Mouse (Mus musculus) liver, embryonic 12.5 days (tissue): ENCODE results near the gene Nrp1. TPM values are rescaled to one million over a fixed set of nuclear protein-coding genes. Genes with fewer than 3 reads are reported as not detected.

Source experiments
- ATAC-seq: fragments of 200-750 bp; cut with Nextera tagmentation; 2 replicates; pipeline ENCODE4 v1.8.0; 2017; ENCODE audit warnings: moderate number of reproducible peaks, mild to moderate bottlenecking, moderate library complexity
- H3K27ac ChIP-seq: fragments of 300-500 bp; sonication (generic); 2 replicates; pipeline ENCODE4 v1.5.1; 2016; ENCODE audit warnings: mild to moderate bottlenecking
- H3K27me3 ChIP-seq: fragments of 300-500 bp; sonication (generic); replicated peaks from 2 replicates; pipeline ENCODE4 v1.6.1; 2016; ENCODE audit warnings: mild to moderate bottlenecking, moderate library complexity
- H3K36me3 ChIP-seq: fragments of 300-500 bp; sonication (generic); 2 replicates; pipeline ENCODE4 v1.6.1; 2016; ENCODE audit warnings: mild to moderate bottlenecking, moderate library complexity
- H3K4me1 ChIP-seq: fragments of 300-500 bp; sonication (generic); 2 replicates; pipeline ENCODE4 v1.6.1; 2016
- H3K4me2 ChIP-seq: fragments of 300-500 bp; sonication (generic); 2 replicates; pipeline ENCODE4 v1.6.1; 2016; ENCODE audit warnings: mild to moderate bottlenecking, moderate library complexity
- H3K4me3 ChIP-seq: fragments of 300-500 bp; sonication (generic); 2 replicates; pipeline ENCODE4 v1.5.1; 2016; ENCODE audit warnings: mild to moderate bottlenecking, moderate library complexity
- H3K9ac ChIP-seq: fragments of 300-500 bp; sonication (generic); 2 replicates; pipeline ENCODE4 v1.6.1; 2016; ENCODE audit warnings: mild to moderate bottlenecking, moderate library complexity
- H3K9me3 ChIP-seq: fragments of 300-500 bp; sonication (generic); replicated peaks from 2 replicates; pipeline ENCODE4 v1.6.1; 2016; ENCODE audit warnings: mild to moderate bottlenecking, moderate library complexity
- WGBS: fragments of 180-500 bp; shearing (Covaris S2); methylation state at CpG from one replicate; pipeline ENCODE4 v1.1.7; 2016; ENCODE audit not compliant: insufficient replicate concordance; 5-methylcytosine and 5-hydroxymethylcytosine counted together
- polyA plus RNA-seq: library from polyadenylated mRNA; unstranded; fragments of >200 nt; fragmentation: Nextera tagmentation; extraction: Ambion mirVana; gene quantifications from 2 replicates; pipeline ENCODE4 v1.2.1, GENCODE M21; 2016

Nrp1 gene
- polyA plus RNA-seq, 1 experiment from 2014 or later, result 32.0 TPM

GRCm38 (mm10) chr8:128525912-128526311, 167.5 kb downstream of the Nrp1 start:
- no peak for ATAC-seq
- Histone ChIP-seq H3K9ac (no peak overlapping the region), H3K4me3 (no peak overlapping the region), H3K4me2 (no peak overlapping the region), H3K27me3 (no peaks in the 10 kb centered on the region), H3K9me3 (no peaks in the 10 kb centered on the region), H3K36me3 (no peaks in the 10 kb centered on the region), H3K27ac (no peak overlapping the region), H3K4me1 (no peaks in the 10 kb centered on the region)
- WGBS, result 39% methylated on average over 1 of the region's 1 CpGs

- H3K27me3 ChIP-seq, result no peaks in the 10 kb centered on the region
- WGBS, result 53% methylated on average over 8 of the region's 8 CpGs
- H3K4me2 ChIP-seq, result no peak overlapping the region
- no peak for ATAC-seq
- H3K27ac ChIP-seq, result no peak overlapping the region
- no peaks in the 10 kb centered on the region for H3K9me3 ChIP-seq
- H3K4me1 ChIP-seq, result no peaks in the 10 kb centered on the region
- H3K9ac ChIP-seq, result no peak overlapping the region
- H3K4me3 ChIP-seq, result no peak overlapping the region
- no peaks in the 10 kb centered on the region for H3K36me3 ChIP-seq
Observed at GRCm38 (mm10) chr8:128528591-128529383, 170.4 kb downstream of the Nrp1 start.

- Histone ChIP-seq H3K4me1 (no peaks in the 10 kb centered on the region), H3K36me3 (no peaks in the 10 kb centered on the region), H3K4me3 (no peak overlapping the region), H3K9ac (no peak overlapping the region), H3K27me3 (no peaks in the 10 kb centered on the region), H3K27ac (no peak overlapping the region), H3K9me3 (no peaks in the 10 kb centered on the region), H3K4me2 (no peak overlapping the region)
- WGBS, result 58% methylated on average over 3 of the region's 3 CpGs
- ATAC-seq, result no peak
Observed at GRCm38 (mm10) chr8:128534442-128534871, 176.1 kb downstream of the Nrp1 start.

- no peak for ATAC-seq
- H3K4me1 ChIP-seq, result no peaks in the 10 kb centered on the region
- no peak overlapping the region for H3K9ac ChIP-seq
- H3K27ac ChIP-seq, result no peak overlapping the region
- no peaks in the 10 kb centered on the region for H3K9me3 ChIP-seq
- no peaks in the 10 kb centered on the region for H3K27me3 ChIP-seq
- H3K4me2 ChIP-seq, result no peak overlapping the region
- H3K36me3 ChIP-seq, result no peaks in the 10 kb centered on the region
- no peak overlapping the region for H3K4me3 ChIP-seq
Observed at GRCm38 (mm10) chr8:128535685-128536084, 177.3 kb downstream of the Nrp1 start.

GRCm38 (mm10) chr8:128538378-128538777, 180.0 kb downstream of the Nrp1 start:
- Histone ChIP-seq H3K27ac (no peak overlapping the region), H3K4me2 (no peak overlapping the region), H3K4me1 (no peaks in the 10 kb centered on the region), H3K9me3 (no peaks in the 10 kb centered on the region), H3K27me3 (no peaks in the 10 kb centered on the region), H3K4me3 (no peak overlapping the region), H3K9ac (no peak overlapping the region), H3K36me3 (no peaks in the 10 kb centered on the region)
- ATAC-seq, result no peak
- WGBS, result 53% methylated on average over 1 of the region's 1 CpGs

GRCm38 (mm10) chr8:128541355-128542090, 183.1 kb downstream of the Nrp1 start:
- H3K4me1 ChIP-seq, result no peaks in the 10 kb centered on the region
- 39% methylated on average over 1 of the region's 1 CpGs for WGBS

GRCm38 (mm10) chr8:128544128-128544846, 185.9 kb downstream of the Nrp1 start:
- Histone ChIP-seq H3K27me3 (no peaks in the 10 kb centered on the region), H3K4me3 (no peak overlapping the region), H3K4me1 (no peaks in the 10 kb centered on the region), H3K9me3 (no peaks in the 10 kb centered on the region), H3K4me2 (no peak overlapping the region), H3K9ac (no peak overlapping the region), H3K36me3 (no peaks in the 10 kb centered on the region), H3K27ac (no peak overlapping the region)
- ATAC-seq, result no peak
- WGBS, result 67% methylated on average over 2 of the region's 2 CpGs

More at GRCm38 (mm10) chr8:128541355-128542090, 183.1 kb downstream of the Nrp1 start:
- Histone ChIP-seq H3K9ac (no peak overlapping the region), H3K27me3 (no peaks in the 10 kb centered on the region), H3K27ac (no peak overlapping the region), H3K4me3 (no peak overlapping the region), H3K4me2 (no peak overlapping the region), H3K36me3 (no peaks in the 10 kb centered on the region), H3K9me3 (no peaks in the 10 kb centered on the region)
- ATAC-seq, result no peak

- Histone ChIP-seq H3K4me3 (no peak overlapping the region), H3K36me3 (no peaks in the 10 kb centered on the region), H3K9me3 (no peaks in the 10 kb centered on the region), H3K27me3 (no peaks in the 10 kb centered on the region), H3K4me2 (no peak overlapping the region), H3K27ac (no peak overlapping the region), H3K4me1 (no peaks in the 10 kb centered on the region), H3K9ac (no peak overlapping the region)
- no peak for ATAC-seq
- 59% methylated on average over 1 of the region's 1 CpGs for WGBS
Observed at GRCm38 (mm10) chr8:128546287-128546686, 187.9 kb downstream of the Nrp1 start.

- 61% methylated on average over 4 of the region's 4 CpGs for WGBS
- no peak for ATAC-seq
Observed at GRCm38 (mm10) chr8:128547361-128547760, 189.0 kb downstream of the Nrp1 start.

GRCm38 (mm10) chr8:128549738-128550137, 191.3 kb downstream of the Nrp1 start:
- H3K4me1 ChIP-seq, result no peaks in the 10 kb centered on the region
- H3K27ac ChIP-seq, result no peak overlapping the region
- H3K9me3 ChIP-seq, result no peaks in the 10 kb centered on the region
- H3K4me3 ChIP-seq, result no peak overlapping the region
- 74% methylated on average over 5 of the region's 5 CpGs for WGBS
- no peak overlapping the region for H3K4me2 ChIP-seq
- H3K36me3 ChIP-seq, result no peaks in the 10 kb centered on the region
- no peak for ATAC-seq
- no peaks in the 10 kb centered on the region for H3K27me3 ChIP-seq
- H3K9ac ChIP-seq, result no peak overlapping the region

More at GRCm38 (mm10) chr8:128547361-128547760, 189.0 kb downstream of the Nrp1 start:
- Histone ChIP-seq H3K4me1 (no peaks in the 10 kb centered on the region), H3K4me2 (no peak overlapping the region), H3K4me3 (no peak overlapping the region), H3K36me3 (no peaks in the 10 kb centered on the region), H3K27me3 (no peaks in the 10 kb centered on the region), H3K9ac (no peak overlapping the region), H3K9me3 (no peaks in the 10 kb centered on the region), H3K27ac (no peak overlapping the region)

GRCm38 (mm10) chr8:128551421-128552139, 193.2 kb downstream of the Nrp1 start:
- Histone ChIP-seq H3K4me1 (no peaks in the 10 kb centered on the region), H3K9ac (no peak overlapping the region), H3K9me3 (no peaks in the 10 kb centered on the region), H3K4me3 (no peak overlapping the region), H3K4me2 (no peak overlapping the region), H3K27ac (no peak overlapping the region), H3K36me3 (no peaks in the 10 kb centered on the region), H3K27me3 (no peaks in the 10 kb centered on the region)
- no peak for ATAC-seq
- 47% methylated on average over 15 of the region's 15 CpGs for WGBS
